Mouse (Mus musculus) lung, adult 10 weeks (tissue): ENCODE results near the gene Mgst1. TPM values are rescaled to one million over a fixed set of nuclear protein-coding genes. Genes with fewer than 3 reads are reported as not detected.

ENCODE experiments used
- polyA plus RNA-seq: library from polyadenylated mRNA; stranded (reverse); fragments of 350-450 nt; fragmentation: Illumina TruSeq; extraction: RNeasy Lipid Tissue Mini Kit (QIAGEN cat#74804); gene quantifications from one replicate; pipeline ENCODE4 v1.2.3, GENCODE M21; 2014; ENCODE audit warnings: low read depth, low replicate concordance; ENCODE audit not compliant: insufficient read depth

The Mgst1 gene
- 758 TPM for polyA plus RNA-seq

GRCm38 (mm10) chr6:138139930-138140329, at the start of gene Mgst1:
Gene Mgst1, plus strand, starts transcription at chr6:138140316.

Other genes starting within 250 kb of the Mgst1 start
- not detected for gene Slc15a5, start 60.4 kb upstream of the Mgst1 start, polyA plus RNA-seq